8 mouse cellular contexts compared by ENCODE assay signal in genomic region chr11:69802648-69803105, GRCm38 (mm10). TPM values are rescaled to one million over a fixed set of nuclear protein-coding genes. Genes with fewer than 3 reads are reported as not detected.
DNase-seq lines count a peak whose midpoint lies in the region; ATAC-seq lines count a peak whose summit lies in the region.

No protein-coding gene starts in this region.

- peak overlapping the region; percentile 94 for H3K4me2 ChIP-seq in hindbrain, embryonic 13.5 days

- H3K4me3 ChIP-seq in hindbrain, embryonic 13.5 days = peak overlapping the region; percentile 52

- peak overlapping the region; percentile 81 for H3K27ac ChIP-seq in hindbrain, embryonic 13.5 days

- no peak for ATAC-seq in hindbrain, embryonic 13.5 days (ENCODE audit: low FRiP score)

- under 1% methylated on average over 33 of the region's 33 CpGs for WGBS in hindbrain, embryonic 13.5 days

- 0 out of 2 replicates have a peak, but pooled peaks cover 3% of the 10 kb centered on the region for H3K9me3 ChIP-seq in hindbrain, embryonic 13.5 days

- DNase-seq in MEL-GATA-1-ER (ENCODE audit: extremely low read depth, low read depth) = peak; percentile 62
- DNase-seq in cerebellum, adult 8-10 months = peak; percentile 48
- peak; percentile 65 to 86 for DNase-seq in frontal cortex, postnatal 36 days (ENCODE audit: low spot score in 2 of 2)
- DNase-seq in layer of hippocampus, postnatal 36 days = peak; percentile 85 to 86
- peak; percentile 91 for DNase-seq in lung, postnatal 36 days
- DNase-seq in right cerebral cortex, adult 18-20 months = peak; percentile 83
- DNase-seq in urinary bladder, postnatal 36 days (ENCODE audit: low spot score in 2 of 2) = peak; percentile 76 to 88

- H3K9ac ChIP-seq in hindbrain, embryonic 13.5 days = peak overlapping the region; percentile 89

- peaks cover under 1% of the 10 kb centered on the region for H3K36me3 ChIP-seq in hindbrain, embryonic 13.5 days

- H3K4me1 ChIP-seq in hindbrain, embryonic 13.5 days (replicated peaks) = peaks cover 73% of the 10 kb centered on the region

- H3K27me3 ChIP-seq in hindbrain, embryonic 13.5 days = peaks cover 52% of the 10 kb centered on the region

RNA-seq across cellular contexts. Expression of gene Fgf11, which starts 1.0 kb away (rescaled TPM):
- 4.8 and 5.5 TPM in 2 replicates for polyA plus RNA-seq in hindbrain, embryonic 13.5 days (2015; fragmentation: Nextera tagmentation; extraction: Ambion mirVana)
- 10 to 100 TPM; 29.2 to 31.6 TPM for total RNA-seq in layer of hippocampus, postnatal 36 days (2021)

RNA-seq across cellular contexts. Expression of gene Tmem102, which starts 2.7 kb away (rescaled TPM):
- polyA plus RNA-seq in hindbrain, embryonic 13.5 days (2015; fragmentation: Nextera tagmentation; extraction: Ambion mirVana) = 1.1 TPM in 2 replicates
- total RNA-seq in layer of hippocampus, postnatal 36 days (2021) = under 1 TPM in 1 of 2 experiments, not detected in 1; 0.17 TPM

RNA-seq across cellular contexts. Expression of gene Chrnb1, which starts 6.9 kb away (rescaled TPM):
- polyA plus RNA-seq in hindbrain, embryonic 13.5 days (2015; fragmentation: Nextera tagmentation; extraction: Ambion mirVana) = 1.5 and 2.6 TPM in 2 replicates
- total RNA-seq in layer of hippocampus, postnatal 36 days (2021) = 1 to 10 TPM in 1 of 2 experiments, under 1 TPM in 1; 0.72 to 1.3 TPM

RNA-seq across cellular contexts. Expression of gene Gm39566, which starts 12.4 kb away (rescaled TPM):
- not detected in 2 replicates for polyA plus RNA-seq in hindbrain, embryonic 13.5 days (2015; fragmentation: Nextera tagmentation; extraction: Ambion mirVana)
- total RNA-seq in layer of hippocampus, postnatal 36 days (2021) = not detected

RNA-seq across cellular contexts. Expression of gene Spem2, which starts 15.6 kb away (rescaled TPM):
- polyA plus RNA-seq in hindbrain, embryonic 13.5 days (2015; fragmentation: Nextera tagmentation; extraction: Ambion mirVana) = 0.10 TPM in 1 of 2 replicates, not detected in the other
- not detected for total RNA-seq in layer of hippocampus, postnatal 36 days (2021)
